Mouse (Mus musculus) midbrain, postnatal 0 days (tissue): ENCODE data around the gene Zfp60. TPM values are rescaled to one million over a fixed set of nuclear protein-coding genes. Genes with fewer than 3 reads are reported as not detected.

ENCODE experiments used
- ATAC-seq: fragments of 200-750 bp; cut with Nextera tagmentation; 2 replicates; pipeline ENCODE4 v1.8.0; 2017; ENCODE audit warnings: moderate number of reproducible peaks, mild to moderate bottlenecking, moderate TSS enrichment, moderate library complexity; ENCODE audit not compliant: low FRiP score
- DNase-seq: peaks from one replicate; pipeline ENCODE4 v3.0.0-alpha.2; 2015; ENCODE audit warnings: low spot score
- H3K27ac ChIP-seq: fragments of 300-500 bp; sonication (generic); 2 replicates; pipeline ENCODE4 v1.5.1; 2014; ENCODE audit warnings: low read depth, mild to moderate bottlenecking, low read length, mixed read lengths
- H3K27me3 ChIP-seq: fragments of 300-500 bp; sonication (generic); 2 replicates; pipeline ENCODE4 v1.6.1; 2014; ENCODE audit warnings: low read length, control low read depth, mixed read lengths; ENCODE audit not compliant: insufficient read depth
- H3K36me3 ChIP-seq: fragments of 300-500 bp; sonication (generic); 2 replicates; pipeline ENCODE4 v1.6.1; 2014; ENCODE audit warnings: low read length, control low read depth, mixed read lengths; ENCODE audit not compliant: insufficient read depth
- H3K4me1 ChIP-seq: fragments of 300-500 bp; sonication (generic); 2 replicates; pipeline ENCODE4 v1.6.1; 2014; ENCODE audit warnings: mild to moderate bottlenecking, control low read depth, antibody characterized with exemption, low read length, mixed read lengths; ENCODE audit not compliant: insufficient read depth
- H3K4me2 ChIP-seq: fragments of 300-500 bp; sonication (generic); 2 replicates; pipeline ENCODE4 v1.6.1; 2014; ENCODE audit warnings: low read depth, mild to moderate bottlenecking, low read length, mixed read lengths; ENCODE audit not compliant: poor library complexity, severe bottlenecking
- H3K4me3 ChIP-seq: fragments of 300-500 bp; sonication (generic); 2 replicates; pipeline ENCODE4 v1.5.1; 2014; ENCODE audit warnings: low read depth, mild to moderate bottlenecking, low read length, moderate library complexity
- H3K9ac ChIP-seq: fragments of 300-500 bp; sonication (generic); replicated peaks from 2 replicates; pipeline ENCODE4 v1.6.1; 2014; ENCODE audit warnings: mild to moderate bottlenecking, low read length, moderate library complexity, mixed read lengths; ENCODE audit not compliant: poor library complexity, severe bottlenecking
- H3K9me3 ChIP-seq: fragments of 300-500 bp; sonication (generic); 2 replicates; pipeline ENCODE4 v1.6.1; 2016; ENCODE audit warnings: low read length, control low read depth
- CTCF ChIP-seq: IDR thresholded peaks from 2 replicates; pipeline ENCODE4 v1.5.1; 2016; ENCODE audit warnings: antibody characterized with exemption, mild to moderate bottlenecking
- WGBS: fragments of 180-500 bp; shearing (Covaris S2); extraction: QIAGEN DNeasy Blood & Tissue Kit; methylation state at CpG from one replicate; pipeline ENCODE4 v1.1.7; 2014; 5-methylcytosine and 5-hydroxymethylcytosine counted together
- polyA plus RNA-seq: library from polyadenylated mRNA; unstranded; fragments of >200 nt; fragmentation: Nextera tagmentation; extraction: Ambion mirVana; gene quantifications from 2 replicates; pipeline ENCODE4 v1.2.1, GENCODE M21; 2015
- total RNA-seq: library from RNA; depleted of rRNA; stranded (reverse); fragments of >200 nt; gene quantifications from 2 replicates; pipeline ENCODE4 v1.2.3, GENCODE M21; 2014

Gene Zfp60
- total and polyA plus RNA-seq, 2 experiments from 2014 or later: 32.1 to 38.1 TPM

DNA sequence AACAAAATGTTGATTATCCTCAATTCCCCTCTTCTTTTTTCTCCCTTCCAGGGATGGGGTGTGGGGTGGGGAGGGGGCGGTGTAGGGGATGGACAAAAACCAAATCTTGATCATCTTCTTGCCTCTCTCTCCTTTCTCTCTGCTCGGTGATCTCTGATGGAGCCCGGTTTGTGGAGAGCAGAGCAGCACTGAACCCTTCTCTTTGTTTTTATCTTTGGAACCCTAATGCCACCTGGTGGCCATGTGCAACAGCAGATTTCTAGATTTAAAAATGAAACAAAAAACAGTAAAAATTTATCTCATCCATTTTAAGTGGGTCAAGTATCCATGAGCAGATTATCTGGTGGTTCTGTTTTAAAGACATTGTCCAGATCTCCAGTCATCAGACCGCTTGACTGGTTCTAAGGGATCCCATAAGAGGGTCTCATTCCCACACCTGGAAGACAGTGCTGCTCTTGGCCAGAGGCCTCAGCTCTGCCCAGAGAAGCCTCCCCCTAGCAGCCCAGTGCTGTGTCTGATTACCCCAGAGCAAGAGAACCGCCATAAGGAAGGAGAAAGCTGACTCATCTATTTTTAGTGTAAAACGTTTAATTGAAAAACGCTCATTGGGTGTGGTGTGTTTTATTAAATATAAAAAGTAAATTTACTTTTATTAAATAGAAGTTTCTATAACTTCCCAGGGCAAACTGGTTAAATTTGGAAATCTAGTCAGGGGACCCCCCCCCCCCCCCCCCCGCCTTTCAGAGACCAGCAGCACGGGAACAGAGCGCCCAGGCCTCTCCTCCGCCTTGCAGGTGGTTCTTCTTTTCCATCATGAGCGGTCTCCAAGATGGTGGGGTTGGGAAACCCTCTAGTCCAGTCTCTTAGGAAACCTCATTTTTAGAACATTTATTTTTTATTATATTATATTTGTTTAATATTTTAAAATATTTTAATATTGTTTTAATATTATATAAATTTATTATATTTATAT is 5.3 kb upstream of the Zfp60 start:
- no peaks in the 10 kb centered on the region for H3K4me1 ChIP-seq
- no peaks in the 10 kb centered on the region for H3K9me3 ChIP-seq
- H3K27me3 ChIP-seq: no peaks in the 10 kb centered on the region
- 39% methylated on average over 12 of the region's 12 CpGs for WGBS
- H3K27ac ChIP-seq: peak overlapping the region; percentile 68
- 0 out of 2 replicates have a peak overlapping the region, but pooled peaks have one; percentile 42 for H3K9ac ChIP-seq
- no peak overlapping the region; the same call in 1 of the 2 replicates for H3K4me2 ChIP-seq
- no peaks in the 10 kb centered on the region for H3K36me3 ChIP-seq
- peak; percentile 86 for DNase-seq
- peak; percentile 84 for ATAC-seq
- TF ChIP-seq CTCF: peak; percentile 82
- no peak overlapping the region for H3K4me3 ChIP-seq

DNA sequence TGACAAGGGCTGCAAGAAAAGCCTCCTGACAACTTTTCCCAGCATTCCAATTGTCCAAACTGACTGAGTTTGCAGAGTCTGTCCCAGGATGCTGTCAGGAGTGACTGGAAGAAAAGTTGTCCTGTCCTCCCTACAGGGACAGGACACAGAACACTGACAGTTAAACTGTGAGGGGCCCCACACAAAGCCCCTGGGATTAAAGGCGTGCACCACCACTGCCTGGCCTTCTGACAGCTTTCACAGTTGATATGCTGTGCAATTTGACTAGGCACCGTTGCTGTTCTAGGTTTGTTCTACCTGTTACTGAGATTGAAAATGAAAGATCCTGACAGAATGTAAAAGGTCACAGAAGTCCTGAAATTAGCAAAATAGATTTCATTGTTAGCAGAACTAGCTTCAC is 3.7 kb upstream of the Zfp60 start:
- ATAC-seq: no peak
- Histone ChIP-seq H3K27ac (no peak overlapping the region), H3K4me3 (no peak overlapping the region), H3K4me2 (no peak overlapping the region), H3K36me3 (no peaks in the 10 kb centered on the region), H3K9ac (no peak overlapping the region), H3K9me3 (no peaks in the 10 kb centered on the region), H3K4me1 (no peaks in the 10 kb centered on the region), H3K27me3 (no peaks in the 10 kb centered on the region)
- TF ChIP-seq CTCF: no peak
- WGBS: 39% methylated on average over 2 of the region's 2 CpGs
- no peak for DNase-seq

DNA sequence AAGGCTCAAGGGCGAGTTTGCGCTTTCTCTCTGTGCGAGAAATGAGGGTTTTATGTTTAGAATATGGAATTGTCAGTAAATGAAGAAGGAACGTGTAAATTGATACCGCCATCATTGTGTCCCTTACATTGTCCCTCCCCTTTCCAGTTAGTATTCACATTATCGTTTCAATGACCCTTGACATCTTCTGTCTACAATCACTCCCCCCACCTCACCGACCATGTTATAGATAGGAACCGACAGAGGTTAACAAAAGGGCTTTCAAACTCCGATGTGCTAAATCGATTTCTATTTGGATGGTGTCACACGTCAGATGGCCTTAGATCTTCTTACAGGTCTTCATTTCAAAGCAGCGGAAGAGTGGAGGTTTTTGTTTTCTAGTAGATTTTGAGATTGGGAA is 757 bp downstream of the Zfp60 start:
- Histone ChIP-seq H3K9me3 (no peaks in the 10 kb centered on the region), H3K4me1 (peaks cover 19% of the 10 kb centered on the region), H3K9ac (peak overlapping the region; percentile 93), H3K4me2 (peak overlapping the region; percentile 58), H3K27me3 (no peaks in the 10 kb centered on the region), H3K4me3 (peak overlapping the region; percentile 59), H3K36me3 (no peaks in the 10 kb centered on the region), H3K27ac (peak overlapping the region; percentile 99)
- DNase-seq: peak; percentile 39
- peak; percentile 58; the same call in 1 of the 2 replicates for ATAC-seq
- no peak for TF ChIP-seq CTCF
- WGBS: 1% methylated on average over 12 of the region's 12 CpGs

DNA sequence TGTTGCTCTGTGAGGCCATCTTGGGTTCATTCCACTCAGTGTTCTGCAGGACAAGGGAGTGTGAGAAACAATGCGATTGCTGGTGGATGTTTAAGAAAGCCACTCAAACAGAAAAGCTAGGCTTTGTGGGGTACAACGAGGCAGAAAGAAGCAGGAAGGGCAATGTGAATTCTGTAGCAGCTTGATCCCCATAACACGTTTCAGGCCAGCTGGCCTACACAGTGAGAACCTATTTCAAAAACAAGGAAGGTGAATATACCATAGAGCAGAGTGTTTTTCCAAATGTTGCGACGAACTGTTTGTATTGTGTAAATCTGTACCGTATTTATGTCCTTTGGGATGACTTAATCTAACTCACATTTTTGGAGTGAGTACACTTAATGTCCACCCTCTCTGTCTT is 1.3 kb downstream of the Zfp60 start:
- 49% methylated on average over 6 of the region's 6 CpGs for WGBS
- peak overlapping the region; percentile 93 for H3K9ac ChIP-seq
- H3K4me2 ChIP-seq: peak overlapping the region; percentile 58
- no peaks in the 10 kb centered on the region for H3K27me3 ChIP-seq
- no peaks in the 10 kb centered on the region for H3K9me3 ChIP-seq
- H3K36me3 ChIP-seq: no peaks in the 10 kb centered on the region
- TF ChIP-seq CTCF: no peak
- H3K27ac ChIP-seq: peak overlapping the region; percentile 99
- peaks cover 19% of the 10 kb centered on the region for H3K4me1 ChIP-seq
- ATAC-seq (no peak), DNase-seq (no peak)
- H3K4me3 ChIP-seq: peak overlapping the region; percentile 59

DNA sequence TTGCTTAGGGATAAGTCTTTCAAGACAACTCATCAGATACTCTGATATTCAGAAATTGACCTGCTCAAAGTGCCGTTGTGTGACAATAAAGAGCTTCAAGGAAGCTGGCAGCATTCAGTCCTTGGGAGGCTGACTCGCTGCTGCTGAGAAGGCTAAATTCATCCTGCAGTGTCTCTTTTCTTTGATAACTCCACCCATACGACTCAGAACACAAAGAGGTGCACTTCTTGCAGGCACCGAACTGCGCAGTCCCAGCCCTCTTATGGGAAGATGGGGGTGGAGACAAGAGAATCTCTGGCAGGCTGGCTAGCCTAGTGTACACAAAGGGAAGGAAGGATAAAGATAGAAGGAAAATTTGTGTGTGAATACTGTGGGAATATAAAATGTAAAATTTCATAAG is 4.3 kb downstream of the Zfp60 start:
- Histone ChIP-seq H3K4me3 (0 out of 2 replicates have a peak overlapping the region, but pooled peaks have one; percentile 0), H3K9ac (no peak overlapping the region; the same call in 1 of the 2 replicates), H3K36me3 (peaks cover 19% of the 10 kb centered on the region), H3K4me1 (peaks cover 19% of the 10 kb centered on the region), H3K4me2 (no peak overlapping the region), H3K27me3 (no peaks in the 10 kb centered on the region), H3K9me3 (no peaks in the 10 kb centered on the region), H3K27ac (peak overlapping the region; percentile 60)
- ATAC-seq: no peak
- WGBS: 11% methylated on average over 5 of the region's 5 CpGs
- DNase-seq: peak; percentile 41
- TF ChIP-seq CTCF: no peak
